Mouse (Mus musculus) left cerebral cortex, postnatal 36 days (tissue): Measurements from ENCODE around the gene Slc11a2. TPM values are rescaled to one million over a fixed set of nuclear protein-coding genes. Genes with fewer than 3 reads are reported as not detected.
"Not testable (repeated sequence)": the region's sequence is repeated elsewhere in the genome, so short reads cannot be mapped to it uniquely, and the experiment has no call there.

Experiments
- DNase-seq, 2 experiments: peaks; one replicate each; pipeline ENCODE4 v3.0.0; 2021 to 2022; ENCODE audit warnings: low spot score in 2 of 2, mixed read lengths in 1 of 2
- intact Hi-C: fragments of 180-260 bp; cut with DNase I; formaldehyde crosslinking; loops from one replicate; pipeline ENCODE4 v1.15.1; 2025
- total RNA-seq, 2 experiments: library from RNA; stranded (reverse); gene quantifications; 2 replicates each; pipeline ENCODE4 v1.2.3; 2021

Slc11a2 gene
- total RNA-seq, 2 experiments from 2014 or later: 57.9 to 60.6 TPM

GRCm38 (mm10) chr15:100377847-100378505, 46.9 kb downstream of the Slc11a2 start:
- DNase-seq: not testable (repeated sequence)
- intact Hi-C loops: loop anchor here (5.0 kb wide), 1 partner anchor 116 kb away; no protein-coding TSS in a partner anchor

- intact Hi-C loops: loop anchor here (5.0 kb wide), 1 partner anchor 113 kb away; no protein-coding TSS in a partner anchor
- peak; percentile 49 to 57 for DNase-seq
Observed at GRCm38 (mm10) chr15:100375066-100375465, 49.8 kb downstream of the Slc11a2 start.

DNA sequence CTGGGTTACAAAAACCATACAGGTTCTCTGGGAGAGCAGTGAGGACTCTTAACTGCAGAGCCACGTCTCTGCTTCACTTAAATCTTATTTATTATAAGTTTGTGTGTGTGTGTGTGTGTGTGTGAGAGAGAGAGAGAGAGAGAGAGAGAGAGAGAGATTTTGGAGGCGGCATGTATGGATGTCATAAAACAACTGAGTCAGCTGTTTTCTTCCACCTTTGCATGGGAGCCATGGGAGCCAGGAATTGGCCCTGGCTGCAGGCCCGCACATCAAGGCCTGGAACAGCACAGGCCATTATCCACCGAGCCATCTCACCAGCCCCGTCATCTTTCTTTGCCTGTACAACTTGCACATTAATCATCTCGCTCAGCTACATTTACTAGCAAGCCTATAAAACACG, 57.8 kb downstream of the Slc11a2 start:
- intact Hi-C loops: no loop called here
- DNase-seq: no peak

GRCm38 (mm10) chr15:100365967-100366366, 58.9 kb downstream of the Slc11a2 start:
- intact Hi-C loops, DNase-seq: not testable (repeated sequence)

DNA sequence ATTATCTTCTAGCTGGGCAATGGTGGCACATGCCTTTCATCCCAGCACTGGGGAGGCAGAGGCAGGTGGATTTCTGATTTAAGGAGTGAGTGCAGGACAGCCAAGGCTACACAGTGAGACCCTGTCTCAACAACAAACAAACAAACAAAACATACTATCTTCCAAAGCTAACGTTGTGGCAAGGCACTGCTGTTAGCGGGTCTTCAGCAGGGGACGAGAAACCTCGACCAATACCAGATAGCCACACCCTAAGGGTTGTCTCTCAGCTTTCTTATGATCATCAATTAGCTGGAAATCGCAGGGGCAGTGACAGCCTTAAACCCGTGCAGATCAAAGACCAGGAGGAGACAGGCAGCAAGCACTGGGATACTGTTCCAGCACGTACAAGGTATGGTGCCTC, 60.6 kb downstream of the Slc11a2 start, which contains the start of gene Higd1c:
Gene Higd1c (plus strand): TSS at position 301 of the 400 bp plus-strand sequence.
- intact Hi-C loops: no loop called here
- no peak for DNase-seq

DNA sequence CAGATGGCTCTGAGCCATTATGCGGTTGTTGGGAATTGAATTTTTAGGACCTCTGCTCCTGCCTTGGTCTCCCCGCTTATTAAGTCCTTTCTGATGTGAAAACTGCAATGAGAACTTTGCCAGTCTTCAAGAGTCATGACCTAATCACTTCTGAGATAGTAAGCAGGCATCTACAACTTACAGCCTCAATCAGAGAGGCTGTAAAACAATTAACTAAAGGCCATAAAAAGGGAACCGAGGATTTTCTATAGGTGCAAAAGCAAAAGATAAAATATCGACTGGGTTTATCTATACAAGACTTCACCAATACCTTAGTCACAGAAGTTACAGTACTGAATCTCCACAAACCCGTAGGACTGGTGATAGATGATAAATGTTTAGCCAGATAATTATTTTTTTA, 69.0 kb downstream of the Slc11a2 start:
- intact Hi-C loops: no loop called here
- DNase-seq: no peak

DNA sequence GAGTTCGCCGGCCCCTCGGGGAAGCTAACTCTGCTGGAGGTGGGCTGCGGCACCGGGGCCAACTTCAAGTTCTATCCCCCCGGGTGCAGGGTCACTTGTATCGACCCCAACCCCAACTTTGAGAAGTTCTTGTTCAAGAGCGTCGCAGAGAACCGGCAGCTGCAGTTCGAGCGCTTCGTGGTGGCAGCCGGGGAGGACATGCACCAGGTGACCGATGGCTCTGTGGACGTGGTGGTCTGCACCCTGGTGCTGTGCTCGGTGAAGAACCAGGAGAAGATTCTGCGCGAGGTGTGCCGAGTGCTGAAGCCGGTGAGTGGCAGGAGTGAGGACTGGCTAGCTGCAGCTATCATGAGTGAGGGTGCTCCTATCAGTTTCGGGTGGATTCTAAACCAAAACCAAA, 71.5 kb downstream of the Slc11a2 start:
- DNase-seq, intact Hi-C loops: not testable (repeated sequence)

- intact Hi-C loops: no loop called here
- no peak for DNase-seq
Observed at GRCm38 (mm10) chr15:100352711-100353250, 72.1 kb downstream of the Slc11a2 start, which contains the start of the genes Methig1 and Mettl7a2. Gene Methig1, plus strand, starts transcription at chr15:100353149. Gene Mettl7a2, plus strand, starts transcription at chr15:100353200.

GRCm38 (mm10) chr15:100351501-100352060, 73.3 kb downstream of the Slc11a2 start:
- intact Hi-C loops: no loop called here
- no peak for DNase-seq

GRCm38 (mm10) chr15:100349496-100349895, 75.4 kb downstream of the Slc11a2 start:
- intact Hi-C loops: no loop called here
- DNase-seq: no peak

- no peak for DNase-seq
- intact Hi-C loops: no loop called here
Observed at GRCm38 (mm10) chr15:100346761-100347160, 78.1 kb downstream of the Slc11a2 start.

DNA sequence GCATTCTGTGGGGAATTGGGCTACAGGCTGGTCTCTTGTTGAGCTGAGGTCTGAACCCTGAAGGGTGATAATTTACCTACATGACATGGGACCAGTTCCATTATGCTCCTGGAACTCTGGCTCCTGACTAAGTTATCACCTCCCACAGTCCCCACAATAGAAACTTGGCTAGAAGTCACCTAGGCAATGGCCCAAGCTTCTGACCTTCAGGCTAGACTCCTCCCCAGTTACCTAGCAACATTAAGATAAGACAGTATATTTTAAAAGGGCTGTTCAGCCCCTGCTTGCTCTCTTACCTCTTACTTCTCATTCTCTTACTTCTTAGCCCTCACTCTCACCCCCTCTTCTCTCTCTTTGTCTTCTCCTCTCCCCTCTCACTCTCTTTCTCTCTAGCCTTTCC, 79.4 kb downstream of the Slc11a2 start:
- intact Hi-C loops: no loop called here
- DNase-seq: no peak

DNA sequence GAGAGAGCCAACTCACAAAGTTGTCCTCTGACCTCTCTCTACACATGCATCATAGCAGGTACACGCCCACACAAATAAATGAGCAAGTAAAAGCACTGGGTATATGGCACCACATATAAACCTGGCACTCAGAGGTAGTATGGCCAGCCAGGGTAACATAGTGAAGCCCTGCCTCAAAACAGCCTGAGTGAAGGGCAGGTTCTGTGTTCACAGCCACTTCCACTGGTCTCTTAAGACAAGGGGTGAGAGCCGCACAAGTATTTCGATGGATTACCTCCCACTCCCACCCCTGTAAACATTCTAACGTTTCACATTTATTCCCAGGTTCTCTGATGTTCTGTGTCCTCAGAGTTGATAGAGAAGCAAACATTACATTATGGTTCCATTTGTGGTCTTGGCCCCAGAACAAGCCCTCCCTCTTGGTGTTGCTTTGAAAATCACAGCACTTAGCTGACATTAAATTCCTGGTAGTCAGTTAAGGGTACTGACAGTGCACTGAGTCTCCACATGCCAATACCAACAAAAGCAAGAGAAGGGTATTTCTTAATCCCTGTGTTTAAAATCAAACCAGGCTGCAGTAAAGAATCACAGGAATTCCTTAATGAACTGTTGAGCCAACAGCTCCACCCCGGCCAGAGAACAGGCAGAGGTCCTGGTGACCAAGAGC, 83.4 kb downstream of the Slc11a2 start:
- DNase-seq, intact Hi-C loops: not testable (repeated sequence)

Other genes starting within 250 kb of the Slc11a2 start
- 10 to 100 TPM; 14.0 to 20.8 TPM for gene Atf1, start 197.3 kb downstream of the Slc11a2 start, total RNA-seq
- not detected for gene Tmprss12, start 144.2 kb downstream of the Slc11a2 start, total RNA-seq
- gene Mettl7a1, start 120.9 kb downstream of the Slc11a2 start, total RNA-seq: 10 to 100 TPM; 29.3 to 32.3 TPM
- under 1 TPM in 1 of 2 experiments, not detected in 1; 0.27 TPM for gene Mettl7a3, start 90.1 kb downstream of the Slc11a2 start, total RNA-seq
- not detected for gene Methig1, start 71.9 kb downstream of the Slc11a2 start, total RNA-seq
- gene Mettl7a2, start 71.9 kb downstream of the Slc11a2 start, total RNA-seq: under 1 TPM; 0.45 to 0.64 TPM
- gene Higd1c, start 60.5 kb downstream of the Slc11a2 start, total RNA-seq: not detected
- not detected for gene Gm5475, start 2.9 kb downstream of the Slc11a2 start, total RNA-seq
- 10 to 100 TPM; 60.7 to 60.8 TPM for gene Letmd1, start 44.0 kb upstream of the Slc11a2 start, total RNA-seq
- gene Csrnp2, start 70.4 kb upstream of the Slc11a2 start, total RNA-seq: 10 to 100 TPM; 33.8 to 38.0 TPM
- 10 to 100 TPM; 26.2 to 33.1 TPM for gene Tfcp2, start 126.9 kb upstream of the Slc11a2 start, total RNA-seq
- gene Pou6f1, start 174.9 kb upstream of the Slc11a2 start, total RNA-seq: 100 to 1,000 TPM; 128 to 140 TPM
- 100 to 1,000 TPM; 106 to 120 TPM for gene Dazap2, start 190.3 kb upstream of the Slc11a2 start, total RNA-seq
- 1 to 10 TPM; 1.8 to 1.9 TPM for gene Smagp, start 211.9 kb upstream of the Slc11a2 start, total RNA-seq
- 1 to 10 TPM; 4.5 to 6.2 TPM for gene Bin2, start 244.5 kb upstream of the Slc11a2 start, total RNA-seq